Mouse (Mus musculus): ENCODE results near the gene Rad54l2. TPM values are rescaled to one million over a fixed set of nuclear protein-coding genes. Genes with fewer than 3 reads are reported as not detected.

Rad54l2 gene
- total RNA-seq, 2 experiments from 2014 or later = 21.7 to 21.8 TPM

DNA sequence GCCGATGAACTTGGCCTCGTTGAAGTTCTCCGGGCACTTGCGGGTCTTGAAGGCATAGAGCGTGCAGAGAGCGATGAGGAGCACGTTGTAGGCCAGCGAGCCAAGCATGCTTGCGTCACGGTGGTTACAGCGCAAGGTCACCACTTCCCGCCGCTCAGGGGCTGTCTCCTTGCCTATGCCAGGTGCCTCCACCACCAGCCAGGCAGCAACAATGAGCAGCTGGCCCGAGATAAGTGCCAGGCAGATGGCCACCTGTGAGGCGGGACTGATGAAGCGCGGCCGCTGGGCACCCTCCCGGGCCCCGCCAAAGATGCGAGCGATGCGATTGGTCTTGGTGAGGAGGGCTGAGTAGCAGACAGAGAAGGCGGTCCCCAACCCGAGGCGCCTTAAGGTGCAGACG is 141.8 kb downstream of the Rad54l2 start:
- intact Hi-C loops (cut with DNase I) = no loop called here
- no peak for DNase-seq (ENCODE audit: extremely low spot score in 1 of 2, low spot score in 2 of 2)

DNA sequence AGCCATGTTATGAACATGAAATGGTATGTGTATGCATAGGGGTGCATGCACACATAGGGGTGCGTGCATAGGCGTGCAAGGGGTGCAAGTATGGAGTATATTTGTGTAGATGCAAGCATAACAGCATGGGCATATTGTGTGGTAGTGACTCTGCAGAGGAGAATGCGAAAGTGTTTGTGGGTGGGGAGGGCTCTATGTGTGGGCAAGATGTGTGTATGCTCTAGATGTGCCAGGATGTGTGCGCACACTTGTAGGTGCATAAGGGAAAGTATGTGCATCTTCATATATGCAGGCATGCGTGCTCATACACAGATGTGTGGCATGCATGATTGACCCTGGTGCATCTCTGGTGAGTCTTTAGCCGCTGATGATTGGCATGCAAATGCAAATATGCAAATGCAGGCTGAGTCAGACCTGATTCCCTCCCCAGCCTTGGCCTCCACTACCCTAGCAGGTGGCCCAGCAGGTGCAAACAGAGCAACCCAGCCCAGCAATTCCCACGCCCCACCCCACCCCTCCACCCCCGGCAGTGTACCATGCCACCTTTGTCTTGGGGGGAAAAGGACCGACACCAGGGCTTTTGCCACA is 143.2 kb downstream of the Rad54l2 start:
- DNase-seq (ENCODE audit: extremely low spot score in 1 of 2, low spot score in 2 of 2) = no peak
- intact Hi-C loops (cut with DNase I) = no loop called here

DNA sequence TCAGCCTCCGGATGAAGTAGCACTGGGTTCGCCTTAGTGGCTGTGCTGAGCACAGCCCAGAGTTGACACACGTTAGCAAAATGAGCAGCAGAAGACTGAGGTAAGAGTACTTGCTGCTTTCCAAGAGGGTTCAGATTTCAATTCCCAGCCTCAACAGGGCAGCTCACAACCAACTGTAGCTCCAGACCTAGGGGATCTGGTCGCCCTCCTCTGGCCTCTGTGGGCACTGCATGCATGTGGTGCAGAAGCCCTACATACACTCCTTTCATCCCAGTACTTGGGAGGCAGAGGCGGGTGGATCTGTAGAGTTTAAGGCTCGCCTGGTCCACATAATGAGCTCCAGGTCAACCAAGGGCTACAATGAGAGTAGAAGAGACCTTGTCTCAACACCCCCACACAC is 145.2 kb downstream of the Rad54l2 start:
- intact Hi-C loops (cut with DNase I) = loop anchor here (2.0 to 5.0 kb wide), 2 partner anchors 43 to 111 kb away; no protein-coding TSS in a partner anchor
- no peak for DNase-seq (ENCODE audit: extremely low spot score in 1 of 2, low spot score in 2 of 2)

DNA sequence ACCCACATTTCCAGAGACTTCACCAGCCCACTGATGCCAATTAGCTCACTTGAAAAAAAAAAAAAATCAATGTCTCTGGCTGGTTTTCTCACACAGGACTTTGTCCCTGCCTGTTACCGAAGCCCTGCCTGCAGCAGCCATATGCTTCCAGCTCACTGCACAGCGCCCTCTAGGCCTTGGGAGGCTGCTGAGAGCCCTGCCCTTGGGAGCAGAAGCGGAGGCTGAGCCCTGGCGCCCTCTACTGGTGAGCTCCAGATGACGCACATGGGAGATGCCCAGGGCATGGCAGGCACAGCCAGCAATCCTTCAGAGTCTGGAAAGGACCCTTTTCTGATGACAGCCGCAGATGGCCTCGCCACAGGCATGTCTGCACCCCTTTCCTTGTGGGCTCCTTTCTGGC is 145.9 kb downstream of the Rad54l2 start:
- DNase-seq (ENCODE audit: extremely low spot score in 1 of 2, low spot score in 2 of 2) = peak; percentile 59 to 89
- intact Hi-C loops (cut with DNase I) = loop anchor here (2.0 to 5.0 kb wide), 2 partner anchors 42 to 111 kb away; no protein-coding TSS in a partner anchor

DNA sequence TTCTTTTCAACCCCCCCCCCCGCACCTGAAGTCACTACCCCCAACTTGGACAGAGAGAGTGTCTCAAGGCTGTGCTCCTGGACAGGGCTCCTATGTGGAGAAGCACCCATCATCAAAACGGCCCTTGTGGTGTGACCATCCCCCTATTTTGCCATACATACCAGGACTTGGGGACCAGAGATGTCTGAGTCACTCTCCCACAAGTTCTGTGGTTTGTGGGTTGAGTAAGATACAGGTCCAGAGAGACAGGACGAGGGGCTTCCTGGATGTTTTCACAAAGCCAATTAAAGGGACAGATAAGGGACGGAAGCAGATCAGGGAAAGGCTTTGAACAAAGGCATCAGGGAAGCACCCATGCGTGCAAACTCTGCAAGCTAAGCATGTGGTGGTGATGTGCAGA is 147.6 kb downstream of the Rad54l2 start:
- no peak for DNase-seq (ENCODE audit: extremely low spot score in 1 of 2, low spot score in 2 of 2)
- intact Hi-C loops (cut with DNase I) = loop anchor here (5.0 kb wide), 1 partner anchor 109 kb away; no protein-coding TSS in a partner anchor

DNA sequence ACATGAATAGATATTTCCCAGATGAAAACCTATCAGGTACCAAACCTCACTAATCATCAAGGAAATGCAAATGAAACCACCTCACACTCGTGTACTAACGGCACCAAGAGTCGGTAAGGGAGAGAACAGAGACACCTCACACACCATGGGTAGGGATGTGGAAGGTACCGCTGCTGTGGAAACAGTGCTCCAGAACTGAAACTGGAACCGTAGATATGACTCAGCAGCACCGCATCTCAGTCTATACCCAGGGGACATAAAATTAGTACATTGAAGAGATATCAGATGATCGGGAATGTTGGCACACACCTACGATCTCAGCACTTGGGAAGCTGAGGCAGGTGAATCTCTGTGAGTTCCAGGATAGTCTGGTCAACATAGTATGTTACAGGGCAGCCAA is 150.8 kb downstream of the Rad54l2 start:
- no peak for DNase-seq (ENCODE audit: extremely low spot score in 1 of 2, low spot score in 2 of 2)
- intact Hi-C loops (cut with DNase I) = no loop called here

Other genes starting within 250 kb of the Rad54l2 start
- not detected for gene Iqcf3, start 227.6 kb downstream of the Rad54l2 start, total RNA-seq (2021)
- gene Iqcf4, start 218.2 kb downstream of the Rad54l2 start, total RNA-seq (2021) = not detected
- not detected for gene Iqcf6, start 162.6 kb downstream of the Rad54l2 start, total RNA-seq (2021)
- 10 to 100 TPM; 54.5 to 58.8 TPM for gene Grm2, start 133.1 kb downstream of the Rad54l2 start, total RNA-seq (2021)
- gene Tex264, start 103.3 kb downstream of the Rad54l2 start, total RNA-seq (2021) = 100 to 1,000 TPM in 1 of 2 experiments, 10 to 100 TPM in 1; 90.9 to 104 TPM
- gene Dcaf1, start 32.7 kb upstream of the Rad54l2 start, total RNA-seq (2021) = 10 to 100 TPM; 18.7 to 22.6 TPM
- 10 to 100 TPM; 59.9 to 61.0 TPM for gene Rbm15b, start 98.2 kb upstream of the Rad54l2 start, total RNA-seq (2021)
- gene Manf, start 102.8 kb upstream of the Rad54l2 start, total RNA-seq (2021) = 100 to 1,000 TPM; 115 to 125 TPM

Data from left cerebral cortex, postnatal 10 days (tissue).